Mouse (Mus musculus) embryonic facial prominence, embryonic 13.5 days (tissue): ENCODE measurements around the gene Lta. TPM values are rescaled to one million over a fixed set of nuclear protein-coding genes. Genes with fewer than 3 reads are reported as not detected.

Source experiments
- ATAC-seq: fragments of 200-750 bp; cut with Nextera tagmentation; 2 replicates; pipeline ENCODE4 v1.8.0; 2017; ENCODE audit warnings: low read depth; ENCODE audit not compliant: insufficient number of reproducible peaks, insufficient read depth, low FRiP score, low TSS enrichment
- H3K27ac ChIP-seq: fragments of 300-500 bp; sonication (generic); 2 replicates; pipeline ENCODE4 v1.5.1; 2015; ENCODE audit warnings: moderate library complexity, mild to moderate bottlenecking, inconsistent platforms
- H3K27me3 ChIP-seq: fragments of 300-500 bp; sonication (generic); 2 replicates; pipeline ENCODE4 v1.6.1; 2015; ENCODE audit warnings: mild to moderate bottlenecking, inconsistent platforms
- H3K36me3 ChIP-seq: fragments of 300-500 bp; sonication (generic); 2 replicates; pipeline ENCODE4 v1.6.1; 2015; ENCODE audit warnings: mild to moderate bottlenecking, inconsistent platforms
- H3K4me1 ChIP-seq: fragments of 300-500 bp; sonication (generic); 2 replicates; pipeline ENCODE4 v1.6.1; 2015; ENCODE audit warnings: inconsistent platforms
- H3K4me2 ChIP-seq: fragments of 300-500 bp; sonication (generic); 2 replicates; pipeline ENCODE4 v1.6.1; 2015; ENCODE audit warnings: moderate library complexity, mild to moderate bottlenecking, inconsistent platforms
- H3K4me3 ChIP-seq: fragments of 300-500 bp; sonication (generic); 2 replicates; pipeline ENCODE4 v1.5.1; 2015; ENCODE audit warnings: mild to moderate bottlenecking, inconsistent platforms
- H3K9ac ChIP-seq: fragments of 300-500 bp; sonication (generic); 2 replicates; pipeline ENCODE4 v1.6.1; 2015; ENCODE audit warnings: mild to moderate bottlenecking, inconsistent platforms
- H3K9me3 ChIP-seq: fragments of 300-500 bp; sonication (generic); 2 replicates; pipeline ENCODE4 v1.6.1; 2016; ENCODE audit warnings: inconsistent platforms
- WGBS: fragments of 180-500 bp; shearing (Covaris S2); methylation state at CpG from one replicate; pipeline ENCODE4 v1.1.7; 2015; ENCODE audit warnings: mixed read lengths; 5-methylcytosine and 5-hydroxymethylcytosine counted together
- polyA plus RNA-seq: library from polyadenylated mRNA; unstranded; fragments of >200 nt; fragmentation: Nextera tagmentation; extraction: Ambion mirVana; gene quantifications from 2 replicates; pipeline ENCODE4 v1.2.1, GENCODE M21; 2015

Lta gene
- polyA plus RNA-seq, 1 experiment from 2014 or later: 0.24 TPM

- Histone ChIP-seq H3K4me3 (no peak overlapping the region), H3K4me1 (peaks cover 15% of the 10 kb centered on the region), H3K9ac (no peak overlapping the region), H3K9me3 (no peaks in the 10 kb centered on the region), H3K36me3 (no peaks in the 10 kb centered on the region), H3K27me3 (no peaks in the 10 kb centered on the region), H3K4me2 (no peak overlapping the region), H3K27ac (peak overlapping the region; percentile 39; the same call in 1 of the 2 replicates)
- 60% methylated on average over 11 of the region's 11 CpGs for WGBS
- ATAC-seq: 0 out of 2 replicates have a peak, but pooled peaks have one; percentile 22
These were observed 32.5 kb downstream of the Lta start for GRCm38 (mm10) chr17:35172445-35173234.

DNA sequence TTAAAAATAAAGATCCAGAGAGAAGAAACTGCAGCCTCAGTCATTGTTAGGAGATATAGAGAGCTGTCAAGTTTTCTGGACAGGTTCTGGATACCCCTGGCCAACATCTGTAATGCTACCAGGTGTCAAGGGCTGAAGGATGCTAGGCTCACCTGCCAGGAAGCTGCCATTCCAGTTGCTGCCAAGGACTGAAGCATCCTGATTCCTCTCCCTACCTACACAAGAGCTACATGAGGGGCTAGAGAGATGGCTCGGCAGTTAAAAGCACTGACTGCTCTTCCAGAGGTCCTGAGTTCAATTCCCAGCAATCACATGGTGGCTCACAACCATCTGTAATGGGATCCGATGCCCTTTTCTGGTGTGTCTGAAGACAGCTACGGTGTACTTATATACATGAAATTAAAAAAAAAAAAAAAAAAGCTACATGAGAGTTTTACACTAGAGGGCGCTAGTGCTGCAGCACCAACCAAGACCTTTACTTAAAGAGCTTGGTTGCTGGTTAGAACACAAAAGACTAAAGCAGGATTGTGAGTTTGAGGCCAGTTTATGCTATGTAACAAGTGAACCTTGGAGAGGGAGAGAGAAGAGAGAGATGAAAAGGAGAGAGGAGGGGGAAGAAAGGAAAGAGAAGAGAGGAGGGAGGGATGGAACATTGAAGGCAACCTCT lies 36.5 kb downstream of the Lta start:
- H3K9ac ChIP-seq: no peak overlapping the region
- H3K27ac ChIP-seq: no peak overlapping the region
- no peaks in the 10 kb centered on the region for H3K27me3 ChIP-seq
- H3K4me3 ChIP-seq: no peak overlapping the region
- 19% methylated on average over 4 of the region's 4 CpGs for WGBS
- H3K4me2 ChIP-seq: no peak overlapping the region
- peaks cover 18% of the 10 kb centered on the region for H3K4me1 ChIP-seq
- no peak for ATAC-seq
- H3K9me3 ChIP-seq: no peaks in the 10 kb centered on the region
- no peaks in the 10 kb centered on the region for H3K36me3 ChIP-seq

GRCm38 (mm10) chr17:35167794-35168193 lies 37.4 kb downstream of the Lta start:
- no peaks in the 10 kb centered on the region for H3K9me3 ChIP-seq
- 0 out of 2 replicates have a peak, but pooled peaks cover 2% of the 10 kb centered on the region for H3K36me3 ChIP-seq
- 84% methylated on average over 7 of the region's 7 CpGs for WGBS
- H3K27ac ChIP-seq: no peak overlapping the region
- H3K27me3 ChIP-seq: no peaks in the 10 kb centered on the region
- H3K4me2 ChIP-seq: no peak overlapping the region
- H3K4me1 ChIP-seq: peaks cover 14% of the 10 kb centered on the region
- no peak overlapping the region for H3K9ac ChIP-seq
- no peak overlapping the region for H3K4me3 ChIP-seq
- no peak for ATAC-seq

GRCm38 (mm10) chr17:35166352-35167035 lies 38.7 kb downstream of the Lta start:
- ATAC-seq: no peak
- no peaks in the 10 kb centered on the region for H3K9me3 ChIP-seq
- H3K4me1 ChIP-seq: peaks cover 27% of the 10 kb centered on the region
- H3K4me3 ChIP-seq: peak overlapping the region; percentile 99
- H3K27ac ChIP-seq: peak overlapping the region; percentile 98
- WGBS: 72% methylated on average over 8 of the region's 8 CpGs
- no peaks in the 10 kb centered on the region for H3K27me3 ChIP-seq
- H3K4me2 ChIP-seq: peak overlapping the region; percentile 64
- H3K36me3 ChIP-seq: peaks cover 15% of the 10 kb centered on the region
- H3K9ac ChIP-seq: peak overlapping the region; percentile 73

DNA sequence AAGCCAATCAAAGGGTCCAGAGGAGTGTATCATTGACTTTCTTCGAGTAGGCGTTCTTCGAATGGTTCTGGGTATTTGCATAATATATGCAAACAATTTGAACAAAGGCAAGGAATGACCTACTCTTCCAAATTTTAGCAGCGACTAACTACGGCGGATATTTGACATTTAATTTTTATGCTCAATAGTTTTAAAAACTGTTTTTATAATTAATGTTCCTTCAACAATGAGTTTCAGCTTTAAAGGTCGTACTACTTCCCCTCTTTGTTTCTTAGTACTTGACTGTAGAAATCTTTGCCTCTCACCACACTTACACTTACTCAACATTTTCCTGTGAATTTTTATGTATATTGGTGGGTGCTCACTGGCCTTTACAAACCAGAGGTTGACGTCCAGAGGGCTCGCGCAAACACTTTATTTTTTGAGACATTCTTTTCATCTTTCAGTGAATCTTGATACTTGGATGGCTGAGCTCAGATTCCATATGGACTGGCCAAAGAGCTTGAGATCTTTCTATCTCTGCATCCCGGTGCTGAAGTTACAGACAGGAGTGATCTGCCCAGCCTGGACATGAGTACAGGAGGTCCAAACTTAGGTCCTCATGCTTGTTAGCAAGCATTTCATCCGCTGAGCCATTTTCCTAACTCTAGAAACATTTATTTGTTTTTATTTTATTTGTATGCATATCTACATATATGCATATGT lies 39.5 kb downstream of the Lta start:
- peaks cover 27% of the 10 kb centered on the region for H3K4me1 ChIP-seq
- peak; percentile 84; the same call in 1 of the 2 replicates for ATAC-seq
- no peaks in the 10 kb centered on the region for H3K9me3 ChIP-seq
- peak overlapping the region; percentile 73 for H3K9ac ChIP-seq
- H3K4me2 ChIP-seq: peak overlapping the region; percentile 64
- H3K27ac ChIP-seq: peak overlapping the region; percentile 98
- H3K4me3 ChIP-seq: peak overlapping the region; percentile 99
- H3K27me3 ChIP-seq: no peaks in the 10 kb centered on the region
- H3K36me3 ChIP-seq: peaks cover 24% of the 10 kb centered on the region
- WGBS: 21% methylated on average over 12 of the region's 12 CpGs

DNA sequence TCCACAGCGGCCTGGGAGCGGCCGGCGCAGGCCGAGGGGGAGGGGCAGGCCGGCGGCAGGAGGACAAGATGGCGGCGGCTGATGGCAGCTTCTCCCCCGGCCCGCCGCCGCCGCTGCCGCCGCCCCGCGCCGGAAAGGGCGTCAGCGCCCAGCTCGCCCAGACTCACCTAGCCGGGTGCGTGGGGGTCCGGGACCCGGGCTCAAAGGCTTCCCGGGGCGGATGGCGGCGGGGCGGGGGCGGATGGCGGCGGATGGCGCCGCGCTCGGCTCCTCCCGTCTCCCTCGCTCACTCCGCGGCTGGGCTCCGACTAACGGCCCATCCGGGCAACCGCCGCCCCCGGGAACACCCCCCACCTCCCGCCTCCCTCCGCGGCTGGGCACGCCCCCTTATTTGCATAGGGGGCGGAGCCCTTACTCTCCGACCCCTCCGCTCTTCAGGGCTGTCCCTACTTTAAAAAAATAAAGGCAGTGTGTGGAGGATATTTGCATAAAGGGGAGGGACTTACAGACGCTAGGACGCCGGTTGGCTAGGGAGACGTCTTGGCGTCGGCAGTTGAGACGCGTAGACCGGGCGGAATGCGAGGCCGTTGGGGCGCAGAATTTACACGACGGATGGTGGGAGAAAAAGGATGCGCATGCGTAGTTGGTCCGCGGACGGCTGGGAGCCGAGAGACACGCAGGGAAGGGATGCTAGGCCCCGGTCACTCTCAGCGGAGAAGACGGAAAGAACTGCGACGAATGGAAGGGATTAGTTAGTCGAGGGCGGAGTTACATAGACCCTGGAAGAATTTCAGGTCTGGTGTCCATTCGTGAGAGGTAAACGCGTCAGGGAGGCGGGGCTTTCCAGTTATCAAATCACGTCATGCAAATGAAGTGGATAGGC lies 40.3 kb downstream of the Lta start, which contains the start of gene Prrc2a:
Prrc2a (minus strand) TSS at position 330 of the 883 bp plus-strand sequence.
- Histone ChIP-seq H3K4me1 (peaks cover 27% of the 10 kb centered on the region), H3K4me3 (peak within 1 kb of the TSS; percentile 99), H3K4me2 (peak within 1 kb of the TSS; percentile 94), H3K27ac (peak within 1 kb of the TSS; percentile 98), H3K9ac (peak within 1 kb of the TSS; percentile 100), H3K27me3 (no peaks in the 10 kb centered on the region), H3K36me3 (peaks cover 32% of the 10 kb centered on the region), H3K9me3 (no peaks in the 10 kb centered on the region)
- peak; percentile 96 for ATAC-seq
- under 1% methylated on average over 75 of the region's 89 CpGs for WGBS

- peak overlapping the region; percentile 94 for H3K4me2 ChIP-seq
- WGBS: under 1% methylated on average over 28 of the region's 28 CpGs
- peak overlapping the region; percentile 100 for H3K9ac ChIP-seq
- no peaks in the 10 kb centered on the region for H3K9me3 ChIP-seq
- H3K4me1 ChIP-seq: peaks cover 27% of the 10 kb centered on the region
- H3K4me3 ChIP-seq: peak overlapping the region; percentile 99
- H3K27me3 ChIP-seq: no peaks in the 10 kb centered on the region
- H3K27ac ChIP-seq: peak overlapping the region; percentile 98
- ATAC-seq: no peak
- H3K36me3 ChIP-seq: peaks cover 38% of the 10 kb centered on the region
These were observed 41.0 kb downstream of the Lta start for GRCm38 (mm10) chr17:35164218-35164567.

- no peaks in the 10 kb centered on the region for H3K9me3 ChIP-seq
- H3K9ac ChIP-seq: peak overlapping the region; percentile 100
- peak overlapping the region; percentile 94 for H3K4me2 ChIP-seq
- H3K4me3 ChIP-seq: peak overlapping the region; percentile 99
- H3K36me3 ChIP-seq: peaks cover 45% of the 10 kb centered on the region
- no peaks in the 10 kb centered on the region for H3K27me3 ChIP-seq
- H3K4me1 ChIP-seq: peaks cover 27% of the 10 kb centered on the region
- 9% methylated on average over 8 of the region's 8 CpGs for WGBS
- peak overlapping the region; percentile 98 for H3K27ac ChIP-seq
- no peak for ATAC-seq
These were observed 41.6 kb downstream of the Lta start for GRCm38 (mm10) chr17:35163326-35164081.

DNA sequence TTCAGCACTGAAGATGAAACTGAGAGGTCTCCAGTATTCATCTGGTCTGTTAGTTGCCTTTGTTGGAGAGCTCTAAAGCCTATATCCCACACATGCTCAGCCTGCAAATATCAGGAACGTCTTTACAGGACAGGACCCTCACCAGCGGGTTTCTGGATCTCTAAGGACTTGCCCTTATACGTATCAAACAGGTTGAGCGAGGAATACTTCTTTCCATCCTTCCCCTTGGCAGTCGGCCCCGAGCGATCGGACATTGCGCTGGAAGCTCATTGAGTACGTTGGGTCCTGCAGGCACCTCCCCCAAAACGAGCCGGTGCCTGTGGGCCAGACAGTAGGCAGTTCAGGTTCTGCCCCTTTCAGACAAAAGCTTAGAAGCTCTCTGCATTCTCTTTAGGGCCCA lies 42.4 kb downstream of the Lta start:
- WGBS: 35% methylated on average over 12 of the region's 12 CpGs
- H3K27ac ChIP-seq: no peak overlapping the region

GRCm38 (mm10) chr17:35162121-35162520 lies 43.0 kb downstream of the Lta start:
- Histone ChIP-seq H3K4me3 (peak overlapping the region; percentile 99), H3K4me1 (peaks cover 27% of the 10 kb centered on the region), H3K9ac (peak overlapping the region; percentile 100), H3K9me3 (no peaks in the 10 kb centered on the region), H3K36me3 (peaks cover 59% of the 10 kb centered on the region), H3K27me3 (no peaks in the 10 kb centered on the region), H3K27ac (no peak overlapping the region), H3K4me2 (peak overlapping the region; percentile 94)
- no peak for ATAC-seq
- WGBS: 74% methylated on average over 14 of the region's 14 CpGs

More for the DNA sequence above, 42.4 kb downstream of the Lta start:
- H3K9ac ChIP-seq: peak overlapping the region; percentile 100
- H3K36me3 ChIP-seq: peaks cover 53% of the 10 kb centered on the region
- peak overlapping the region; percentile 94 for H3K4me2 ChIP-seq
- no peaks in the 10 kb centered on the region for H3K27me3 ChIP-seq
- ATAC-seq: no peak
- H3K9me3 ChIP-seq: no peaks in the 10 kb centered on the region
- peaks cover 27% of the 10 kb centered on the region for H3K4me1 ChIP-seq
- H3K4me3 ChIP-seq: peak overlapping the region; percentile 99
